Mouse (Mus musculus) gonadal fat pad, adult 2 months (tissue): ENCODE results near the gene Naxe. TPM values are rescaled to one million over a fixed set of nuclear protein-coding genes. Genes with fewer than 3 reads are reported as not detected.

ENCODE experiments used
- DNase-seq: peaks from one replicate; pipeline ENCODE4 v3.0.0-alpha.2; 2012; ENCODE audit warnings: low read depth
- polyA plus RNA-seq: library from polyadenylated mRNA; depleted of rRNA; stranded (reverse); fragments of >200 nt; gene quantifications from 2 replicates; pipeline ENCODE4 v1.2.3, GENCODE M21; 2012; rRNA removed

Naxe gene
- polyA plus RNA-seq, 1 experiment: 98.6 TPM

DNA sequence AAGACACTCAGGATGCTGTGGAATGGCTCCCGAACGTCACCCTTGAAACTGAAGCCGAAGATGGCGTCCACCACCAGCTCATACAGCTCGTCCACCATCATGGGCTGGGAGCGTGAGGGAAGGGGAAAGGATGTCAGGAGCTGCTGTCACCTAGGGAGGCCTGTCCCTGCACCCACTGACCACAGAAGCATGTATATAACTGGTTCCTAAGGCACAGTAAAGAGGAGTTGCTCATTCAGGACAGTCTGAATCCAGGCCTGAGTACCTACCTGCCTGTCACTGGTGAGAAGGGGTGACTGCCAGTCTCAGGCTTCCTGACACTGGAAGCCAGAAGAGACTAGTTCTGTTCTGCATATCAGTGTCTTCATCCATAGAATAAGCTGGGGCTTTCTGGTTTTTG is 1.3 kb downstream of the Naxe start:
- DNase-seq: no peak

DNA sequence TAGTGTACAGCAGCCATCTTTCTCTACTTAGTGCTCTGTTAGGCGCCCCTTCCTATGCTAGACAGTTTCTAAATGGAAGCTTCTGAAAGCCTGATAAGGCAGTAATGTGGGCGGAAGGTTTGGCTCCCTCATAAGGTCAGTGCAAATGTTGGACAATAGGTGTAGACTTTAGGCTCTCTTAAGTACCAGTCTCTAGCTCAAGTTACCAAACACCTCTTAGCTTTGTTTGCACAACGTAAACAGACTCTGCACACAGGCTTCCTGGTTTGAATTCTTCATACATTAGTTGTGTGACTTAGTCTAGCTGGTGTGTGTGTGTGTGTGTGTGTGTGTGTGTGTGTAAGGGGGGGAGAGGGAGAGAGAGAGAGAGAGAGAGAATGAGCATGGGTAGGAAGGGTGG is 8.8 kb downstream of the Naxe start:
- DNase-seq: no peak

DNA sequence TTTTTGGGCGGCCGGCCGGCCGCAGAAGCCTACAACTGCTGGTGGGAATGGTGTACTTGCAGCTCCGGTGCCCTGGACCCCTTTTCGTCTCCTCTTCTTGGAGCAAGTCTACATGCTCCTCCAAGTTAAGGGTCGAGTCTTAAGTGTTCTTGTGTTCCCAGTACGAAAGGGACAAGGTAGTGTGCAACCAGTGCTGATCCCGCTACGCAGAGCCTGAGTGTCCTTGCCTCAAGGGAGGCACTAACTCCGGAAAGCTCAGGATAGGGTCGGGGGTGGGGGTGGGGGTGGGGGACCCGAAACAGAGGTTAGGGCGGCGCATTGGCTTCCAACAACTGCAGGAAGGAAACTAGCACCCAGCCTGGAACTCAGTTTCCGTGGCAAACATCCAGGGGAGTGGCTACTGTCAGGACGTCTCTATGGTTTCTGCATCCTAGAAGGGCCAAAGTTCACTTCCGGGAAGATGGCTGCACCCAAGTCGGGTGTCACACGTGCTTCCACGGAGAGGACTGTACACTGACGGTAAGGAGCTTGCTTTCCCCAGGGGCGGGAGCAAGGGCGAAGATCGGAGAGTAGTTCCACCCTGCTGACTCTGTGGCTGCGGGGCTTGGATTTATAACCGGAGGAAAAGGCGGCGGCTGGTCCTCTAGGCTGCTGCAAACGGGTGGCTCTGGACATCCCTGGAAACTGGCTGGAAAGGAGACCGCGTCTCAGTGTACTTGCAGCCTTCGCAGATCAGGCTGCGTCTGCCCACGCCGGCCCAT is 15.5 kb downstream of the Naxe start, which contains the start of gene Gpatch4:
Gene Gpatch4 (plus strand): TSS at position 448 of the 761 bp plus-strand sequence.
- peak; percentile 67 for DNase-seq

DNA sequence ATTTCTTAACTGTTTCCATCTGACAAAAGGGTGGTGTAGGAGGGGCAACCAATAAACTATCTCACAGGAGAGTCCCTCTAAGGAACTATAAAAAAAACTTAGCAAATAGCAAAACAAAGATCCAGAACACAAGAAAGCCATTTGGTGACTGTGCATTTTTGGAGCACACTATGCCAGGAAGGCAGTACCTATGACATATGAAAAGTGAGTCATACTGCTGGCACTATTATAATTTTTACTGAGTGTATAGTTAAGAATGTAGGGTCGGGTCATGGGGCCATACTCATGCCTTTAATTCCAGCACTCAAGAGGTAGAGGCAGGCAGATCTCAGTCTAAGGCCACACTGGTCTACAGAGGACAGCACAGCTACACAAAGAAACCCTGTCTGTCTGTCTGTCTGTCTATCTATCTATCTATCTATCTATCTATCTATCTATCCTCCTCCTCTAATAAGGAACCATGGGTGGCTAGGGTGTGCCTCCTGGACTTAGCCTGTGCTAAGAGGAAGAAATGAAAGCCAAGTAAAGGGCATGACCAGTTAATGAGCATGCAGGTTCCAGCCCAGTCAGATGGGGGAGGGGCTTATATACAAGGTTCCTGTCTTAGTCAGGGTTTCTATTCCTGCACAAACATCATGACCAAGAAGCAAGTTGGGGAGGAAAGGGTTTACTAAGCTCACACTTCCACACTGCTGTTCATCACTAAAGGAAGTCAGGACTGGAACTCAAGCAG is 22.6 kb downstream of the Naxe start:
- DNase-seq: no peak

DNA sequence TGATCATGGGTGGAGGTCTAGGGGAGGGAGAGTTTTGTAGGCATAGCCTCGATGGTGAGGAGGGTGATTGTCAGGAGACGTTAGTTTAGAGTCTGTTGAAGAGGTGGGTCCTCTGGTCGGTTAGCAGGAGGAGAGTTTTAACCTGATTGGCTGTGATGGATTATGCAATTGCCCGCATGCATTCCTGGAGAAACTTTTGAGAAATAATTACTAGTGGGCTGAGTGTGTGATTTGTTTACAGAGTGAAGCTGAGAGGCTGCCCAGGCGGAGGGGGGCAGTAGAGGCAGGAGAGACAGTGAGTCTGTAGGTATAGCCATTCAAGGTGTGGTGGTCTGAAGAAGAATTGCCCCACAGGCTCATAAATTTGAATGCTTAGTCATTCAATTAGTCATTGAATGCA is 24.8 kb downstream of the Naxe start:
- no peak for DNase-seq

DNA sequence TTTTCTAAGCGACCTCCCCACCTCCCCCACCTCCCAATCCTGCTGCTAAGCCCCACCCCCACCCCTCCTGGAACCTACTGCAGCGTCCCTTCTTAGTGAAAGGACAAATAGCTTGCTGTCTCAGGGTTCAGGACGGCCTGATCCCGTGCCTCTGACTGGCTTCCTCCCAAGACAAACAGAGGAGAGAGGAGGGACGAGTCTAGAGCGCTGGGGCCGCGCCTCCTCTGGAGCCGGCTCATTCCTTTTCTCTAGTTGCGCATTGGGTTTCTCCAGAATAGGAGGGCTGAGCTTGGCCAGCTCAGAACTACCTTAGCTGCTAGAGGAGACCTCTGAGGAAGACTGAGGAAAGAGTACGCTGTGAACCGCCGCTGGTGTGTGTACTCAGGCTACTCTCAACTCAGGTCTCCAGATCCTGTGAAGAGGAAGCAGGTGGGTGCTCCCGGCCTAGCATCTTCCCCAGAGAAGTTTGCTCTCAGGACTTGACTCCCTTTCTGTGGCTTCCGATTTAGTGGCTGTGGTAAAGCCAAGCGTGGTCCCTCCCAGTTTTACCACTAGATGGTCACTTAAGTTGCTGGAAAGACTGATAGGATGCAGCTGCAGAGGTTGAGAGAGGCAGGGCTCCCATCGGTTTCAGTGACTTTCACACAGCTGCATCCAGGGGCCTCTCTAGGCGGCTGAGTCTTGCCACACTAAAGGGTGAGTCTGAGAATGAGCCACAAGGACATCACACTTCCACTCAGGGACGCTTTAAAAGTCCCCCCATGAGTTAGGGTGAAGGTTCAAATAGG is 27.5 kb downstream of the Naxe start:
- no peak for DNase-seq

DNA sequence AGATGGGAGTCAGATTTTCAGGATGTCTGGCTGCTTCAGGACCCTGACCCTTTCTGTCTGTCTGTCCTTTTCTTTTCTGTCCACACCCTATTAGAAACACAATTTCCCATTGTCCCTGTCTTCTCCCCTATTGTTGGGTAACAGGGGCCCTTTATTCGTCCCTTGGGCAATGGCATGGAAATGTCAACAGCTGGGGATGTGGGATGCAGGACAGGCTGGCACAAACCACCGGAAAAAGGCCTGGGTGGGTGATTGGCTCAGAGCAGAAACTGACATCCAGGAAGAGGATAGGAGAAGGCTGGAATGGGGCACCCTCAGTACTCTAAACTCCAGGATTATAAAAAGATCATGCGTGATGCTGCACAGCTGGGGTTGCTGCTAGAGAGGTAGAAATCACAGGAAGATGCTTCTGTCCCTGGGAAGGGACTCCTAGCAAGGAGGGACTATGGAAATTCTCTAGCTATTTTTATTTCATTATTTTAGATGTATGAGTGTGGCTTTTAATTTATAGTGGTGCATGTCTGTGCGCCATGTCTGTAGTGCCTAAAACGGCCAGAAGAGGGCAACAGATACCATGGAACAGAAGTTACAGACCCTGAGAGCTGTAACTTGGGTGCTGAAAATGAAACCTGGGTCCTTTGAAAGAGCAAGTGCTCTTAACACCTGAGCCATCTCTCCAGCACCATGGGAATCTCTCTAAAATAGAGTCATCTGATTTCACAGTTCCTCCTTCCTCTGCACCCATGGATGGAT is 30.7 kb downstream of the Naxe start, which contains the start of gene Hapln2:
Gene Hapln2 (minus strand): TSS at position 150 of the 753 bp plus-strand sequence.
- no peak for DNase-seq

DNA sequence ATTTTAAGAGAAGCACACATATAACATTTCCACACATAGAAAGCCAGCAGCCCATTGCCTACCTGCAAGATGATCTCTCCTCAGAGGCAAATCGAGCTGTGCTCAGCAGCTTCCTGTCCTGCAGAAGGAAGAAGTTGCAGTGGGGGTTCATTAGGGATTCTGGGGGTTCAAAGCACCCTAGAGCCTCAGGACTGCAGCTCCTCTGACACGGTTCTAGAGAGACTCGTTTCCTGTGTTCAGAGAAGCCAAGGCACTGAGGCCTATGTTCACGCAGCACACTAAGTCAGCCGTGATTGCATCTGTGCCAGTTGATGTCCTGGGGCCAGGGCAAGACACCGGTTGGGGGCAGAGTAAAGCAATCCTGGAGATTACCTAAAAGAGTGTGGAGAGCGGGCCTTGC is 31.5 kb downstream of the Naxe start:
- DNase-seq: no peak

DNA sequence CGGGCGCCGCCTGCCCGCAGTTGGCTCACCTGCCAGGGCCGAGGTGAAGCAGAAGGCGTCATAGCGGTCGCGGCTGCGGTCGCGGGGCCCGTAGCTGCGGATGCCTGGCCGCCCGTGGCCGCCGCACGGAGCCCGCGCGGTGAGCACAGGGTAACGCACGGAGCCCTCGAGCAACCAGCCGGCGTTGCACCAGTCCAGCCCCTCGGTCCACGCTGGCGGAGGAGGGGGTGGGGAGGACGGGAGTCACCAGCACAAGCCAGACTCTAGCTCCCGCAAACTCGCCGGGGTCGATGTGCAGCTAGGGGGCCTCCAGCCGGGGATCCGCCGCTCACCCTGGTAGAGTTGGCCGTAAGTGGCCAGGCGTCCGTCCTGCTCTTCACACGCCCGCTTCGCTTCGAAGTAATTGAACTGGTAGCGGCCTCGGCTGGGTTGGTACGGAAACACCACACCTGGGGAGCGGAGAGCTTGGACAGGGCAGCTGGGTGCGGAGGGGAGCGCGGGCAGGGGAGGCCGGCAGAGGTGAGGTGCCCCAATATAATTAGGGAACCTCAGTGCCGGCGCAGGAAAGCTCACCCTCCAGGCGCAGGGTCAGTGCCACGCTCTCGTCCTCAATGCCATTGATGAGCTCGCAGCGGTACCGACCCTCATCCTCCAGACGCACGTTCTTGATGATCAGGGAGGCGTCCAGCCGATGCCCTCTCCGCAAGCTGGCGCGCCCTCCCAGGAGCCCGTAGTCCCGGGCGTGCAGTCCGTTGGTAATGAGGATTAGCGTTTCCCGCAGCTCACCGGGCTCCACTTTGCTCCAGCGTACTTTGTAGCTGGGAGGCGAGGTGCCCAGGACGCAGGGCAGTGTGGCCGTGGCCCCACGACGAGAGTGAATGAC is 34.9 kb downstream of the Naxe start:
- no peak for DNase-seq

DNA sequence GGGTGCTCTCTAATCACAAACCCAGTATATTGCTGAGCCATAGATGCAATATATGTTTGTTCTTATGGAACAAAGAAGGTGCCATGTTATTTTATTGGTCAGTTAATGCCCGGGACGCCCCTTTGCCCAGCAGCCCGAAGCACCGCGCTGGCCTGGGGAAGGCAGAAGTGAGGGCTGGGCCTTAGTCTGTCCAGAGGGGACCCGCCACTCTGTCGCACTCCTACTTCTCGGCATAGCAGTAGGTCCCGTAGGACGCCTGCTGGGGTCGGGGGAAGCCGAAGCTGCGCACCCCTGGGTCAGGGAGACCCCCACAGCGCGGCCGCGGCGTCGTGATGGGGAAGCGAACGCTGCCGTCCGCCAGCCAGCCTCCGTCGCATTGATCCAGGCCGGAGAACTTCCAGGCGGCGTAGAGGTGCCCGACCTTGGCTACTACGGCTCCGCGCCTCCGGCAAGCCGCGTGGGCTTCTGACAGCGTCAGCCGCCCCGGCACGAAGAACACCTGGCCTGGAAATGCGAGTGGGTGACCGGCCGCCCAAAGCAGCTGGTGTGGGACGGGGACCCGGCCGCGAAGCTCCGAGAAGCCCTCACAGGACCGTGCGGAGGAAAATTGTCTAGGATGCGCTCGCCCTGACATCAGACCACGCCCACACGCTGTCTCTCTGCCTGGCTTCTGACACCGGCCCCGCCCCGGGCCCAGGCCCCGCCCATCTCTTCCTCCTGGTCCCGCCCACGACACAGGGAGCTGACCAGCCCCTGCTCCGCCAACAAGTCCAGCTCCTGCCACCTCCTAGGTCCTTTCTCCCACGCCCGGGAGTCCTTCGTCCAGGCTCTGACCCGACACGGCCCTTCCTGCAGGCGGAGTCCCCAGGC is 35.7 kb downstream of the Naxe start:
- DNase-seq: peak; percentile 19

DNA sequence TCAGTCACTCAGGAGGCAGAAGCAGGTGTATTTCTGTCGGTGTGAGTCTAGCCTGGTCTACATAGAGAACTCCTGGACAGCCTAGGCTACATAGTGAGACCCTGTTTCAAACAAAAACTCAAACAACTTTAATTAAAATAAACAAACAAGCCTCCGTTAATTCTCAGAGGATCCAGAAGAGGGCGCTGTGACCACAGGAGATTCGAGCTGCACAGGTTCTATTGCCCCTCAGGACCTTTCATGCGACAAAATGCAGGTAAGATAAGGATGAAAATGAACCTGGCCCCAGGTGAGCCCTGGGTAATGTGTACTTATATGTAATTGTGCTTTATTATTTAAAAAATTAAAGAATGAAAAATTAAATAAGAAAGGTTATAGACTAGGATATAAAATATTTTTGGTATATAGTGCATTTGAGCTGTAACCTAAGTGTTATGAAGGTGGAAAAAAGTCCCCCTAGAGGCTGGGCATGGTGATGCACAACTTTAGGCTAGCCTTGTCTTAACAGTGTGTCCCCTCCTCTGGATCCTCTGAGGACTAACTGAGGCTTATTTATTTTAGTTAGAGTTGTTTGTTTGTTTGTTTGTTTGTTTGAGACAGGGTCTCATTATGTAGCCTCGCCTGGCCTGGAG is 47.5 kb downstream of the Naxe start:
- no peak for DNase-seq

Other genes starting within 250 kb of the Naxe start
- 76.8 and 81.8 TPM in 2 replicates for gene Pear1, start 234.2 kb downstream of the Naxe start, polyA plus RNA-seq
- 0.43 and 0.61 TPM in 2 replicates for gene Sh2d2a, start 211.7 kb downstream of the Naxe start, polyA plus RNA-seq
- gene Prcc, start 172.9 kb downstream of the Naxe start, polyA plus RNA-seq: 24.5 and 29.2 TPM in 2 replicates
- gene Hdgf, start 152.2 kb downstream of the Naxe start, polyA plus RNA-seq: 78.3 and 87.9 TPM in 2 replicates
- gene Mrpl24, start 139.0 kb downstream of the Naxe start, polyA plus RNA-seq: 51.0 and 51.8 TPM in 2 replicates
- gene Isg20l2, start 128.2 kb downstream of the Naxe start, polyA plus RNA-seq: 11.0 and 11.4 TPM in 2 replicates
- gene Rrnad1, start 127.8 kb downstream of the Naxe start, polyA plus RNA-seq: 19.9 and 27.5 TPM in 2 replicates
- gene Crabp2, start 109.8 kb downstream of the Naxe start, polyA plus RNA-seq: 5.6 and 12.0 TPM in 2 replicates
- 5.0 and 6.1 TPM in 2 replicates for gene Nes, start 87.4 kb downstream of the Naxe start, polyA plus RNA-seq
- 0.08 TPM in 1 of 2 replicates, not detected in the other for gene Bcan, start 58.3 kb downstream of the Naxe start, polyA plus RNA-seq
- gene Hapln2, start 30.9 kb downstream of the Naxe start, polyA plus RNA-seq: not detected in 2 replicates
- gene Gpatch4, start 15.4 kb downstream of the Naxe start, polyA plus RNA-seq: 5.7 and 6.3 TPM in 2 replicates
- 0.88 and 1.5 TPM in 2 replicates for gene Ttc24, start 19.8 kb upstream of the Naxe start, polyA plus RNA-seq
- 1.7 and 2.0 TPM in 2 replicates for gene Iqgap3, start 23.5 kb upstream of the Naxe start, polyA plus RNA-seq
- 39.5 and 41.9 TPM in 2 replicates for gene Mef2d, start 83.9 kb upstream of the Naxe start, polyA plus RNA-seq
- 33.0 TPM in 2 replicates for gene Rhbg, start 196.2 kb upstream of the Naxe start, polyA plus RNA-seq
- gene Gm38392, start 228.7 kb upstream of the Naxe start, polyA plus RNA-seq: 0.09 and 0.10 TPM in 2 replicates
- gene Tsacc, start 238.5 kb upstream of the Naxe start, polyA plus RNA-seq: 9.8 and 10.7 TPM in 2 replicates
- 103 and 134 TPM in 2 replicates for gene Cct3, start 238.6 kb upstream of the Naxe start, polyA plus RNA-seq